8 mouse cellular contexts compared by ENCODE assay signal in genomic region chr15:81745601-81746114, GRCm38 (mm10). TPM values are rescaled to one million over a fixed set of nuclear protein-coding genes. Genes with fewer than 3 reads are reported as not detected.
DNase-seq lines count a peak whose midpoint lies in the region; ATAC-seq lines count a peak whose summit lies in the region.

No protein-coding gene starts in this region.

- H3K9ac ChIP-seq in hindbrain, embryonic 14.5 days: peak overlapping the region; percentile 94

- intact Hi-C loops in left cerebral cortex, postnatal 14 days (cut with DNase I): loop anchor here (5.0 kb wide), 1 partner anchor 57 kb away; the partner anchor contains the start of gene Tef

- H3K36me3 ChIP-seq in hindbrain, embryonic 14.5 days (replicated peaks; ENCODE audit: control insufficient read depth, insufficient read depth): no peaks in the 10 kb centered on the region
- peaks cover 2% of the 10 kb centered on the region for H3K36me3 ChIP-seq in megakaryocyte, embryonic 14.5 days (replicated peaks; ENCODE audit: low read length)

- H3K9me3 ChIP-seq in hindbrain, embryonic 14.5 days (ENCODE audit: control insufficient read depth, low read length): no peaks in the 10 kb centered on the region
- H3K9me3 ChIP-seq in megakaryocyte, embryonic 14.5 days: no peaks in the 10 kb centered on the region

- H3K4me3 ChIP-seq in hindbrain, embryonic 14.5 days (replicated peaks; ENCODE audit: low read length): peak overlapping the region; percentile 75
- peak overlapping the region; percentile 95 for H3K4me3 ChIP-seq in megakaryocyte, embryonic 14.5 days (replicated peaks)

- WGBS in hindbrain, embryonic 14.5 days: under 1% methylated on average over 32 of the region's 33 CpGs

- H3K27me3 ChIP-seq in hindbrain, embryonic 14.5 days (ENCODE audit: control insufficient read depth, insufficient read depth, low read length): no peaks in the 10 kb centered on the region
- H3K27me3 ChIP-seq in megakaryocyte, embryonic 14.5 days (replicated peaks): no peaks in the 10 kb centered on the region

- peak overlapping the region; percentile 87 for H3K27ac ChIP-seq in hindbrain, embryonic 14.5 days

- peaks cover 30% of the 10 kb centered on the region for H3K4me1 ChIP-seq in hindbrain, embryonic 14.5 days (replicated peaks; ENCODE audit: control insufficient read depth, insufficient read depth, low read length)
- H3K4me1 ChIP-seq in megakaryocyte, embryonic 14.5 days: peaks cover 30% of the 10 kb centered on the region

- H3K4me2 ChIP-seq in hindbrain, embryonic 14.5 days (replicated peaks): peak overlapping the region; percentile 72

- peak; percentile 83 for ATAC-seq in hindbrain, embryonic 14.5 days (ENCODE audit: low FRiP score)

- peak; percentile 75 for DNase-seq in Muller cell, postnatal 12 days (ENCODE audit: inconsistent ontology term)
- peak; percentile 63 for DNase-seq in cerebellum, adult 9-11 months
- peak; percentile 42 to 53 for DNase-seq in frontal cortex, postnatal 25 days (ENCODE audit: low spot score in 2 of 2)
- peak; percentile 73 for DNase-seq in hindbrain, embryonic 14.5 days (ENCODE audit: low spot score)
- DNase-seq in left cerebral cortex, postnatal 14 days (ENCODE audit: low spot score in 2 of 2): peak; percentile 35 to 65
- DNase-seq in right cerebral cortex, postnatal 14 days: peak; percentile 70
- DNase-seq in c-Kit-positive CD71-positive TER-119-positive erythroid progenitor cells, embryonic 14.5 days (ENCODE audit: low spot score): no peak

RNA-seq across cellular contexts. Expression of gene Rangap1, which starts 0.3 kb away (rescaled TPM):
- polyA plus RNA-seq in hindbrain, embryonic 14.5 days (2014; fragmentation: Nextera tagmentation; extraction: Ambion mirVana): 117 and 135 TPM in 2 replicates
- total RNA-seq in left cerebral cortex, postnatal 14 days (2021): 100 to 1,000 TPM; 199 to 206 TPM
- polyA plus RNA-seq in megakaryocyte, embryonic 14.5 days (2012; ENCODE audit: insufficient read depth, low replicate concordance): 150 and 284 TPM in 2 replicates

RNA-seq across cellular contexts. Expression of gene Zc3h7b, which starts 0.8 kb away (rescaled TPM):
- 58.9 and 62.7 TPM in 2 replicates for polyA plus RNA-seq in hindbrain, embryonic 14.5 days (2014; fragmentation: Nextera tagmentation; extraction: Ambion mirVana)
- 100 to 1,000 TPM; 188 to 197 TPM for total RNA-seq in left cerebral cortex, postnatal 14 days (2021)
- 15.0 and 23.1 TPM in 2 replicates for polyA plus RNA-seq in megakaryocyte, embryonic 14.5 days (2012; ENCODE audit: insufficient read depth, low replicate concordance)

RNA-seq across cellular contexts. Expression of gene Chadl, which starts 48.6 kb away (rescaled TPM):
- polyA plus RNA-seq in hindbrain, embryonic 14.5 days (2014; fragmentation: Nextera tagmentation; extraction: Ambion mirVana): 29.7 and 32.0 TPM in 2 replicates
- 10 to 100 TPM; 18.8 to 23.8 TPM for total RNA-seq in left cerebral cortex, postnatal 14 days (2021)
- not detected in 2 replicates for polyA plus RNA-seq in megakaryocyte, embryonic 14.5 days (2012; ENCODE audit: insufficient read depth, low replicate concordance)

RNA-seq across cellular contexts. Expression of gene Tef, which starts 56.6 kb away (rescaled TPM):
- 16.8 and 18.7 TPM in 2 replicates for polyA plus RNA-seq in hindbrain, embryonic 14.5 days (2014; fragmentation: Nextera tagmentation; extraction: Ambion mirVana)
- 100 to 1,000 TPM; 188 to 210 TPM for total RNA-seq in left cerebral cortex, postnatal 14 days (2021)
- 6.1 and 10.8 TPM in 2 replicates for polyA plus RNA-seq in megakaryocyte, embryonic 14.5 days (2012; ENCODE audit: insufficient read depth, low replicate concordance)

Comparison
In these comparisons a context has a peak if more than half of its experiments do, and no peak if none do; other contexts are left out.
1. RNA of gene Chadl, which starts 48.6 kb away (polyA plus RNA-seq): 29.7 to 32.0 TPM in hindbrain, embryonic 14.5 days; not detected in megakaryocyte, embryonic 14.5 days; every median in the first group is over 10 times any median in the second.